Mouse (Mus musculus): ENCODE measurements at regions not wholly inside any gene's neighbourhood (a gene's known extent, or its start where the extent isn't known, plus 50 kb on each side); places are given as distances from the start of the nearest gene placed in this dataset.

- TF ChIP-seq CTCF (IDR thresholded peaks at IDR 0.05; ENCODE audit: low read depth) (no peak), EP300 (IDR thresholded peaks at IDR 0.05; ENCODE audit: low read depth) (no peak)
These were observed 94.3 kb upstream of the Gm11042 start for GRCm38 (mm10) chr12:74410511-74410910.
